Mouse (Mus musculus) cerebellum, postnatal 36 days (tissue): Measurements from ENCODE around the gene Pnpla8.
"Not testable (repeated sequence)": the region's sequence is repeated elsewhere in the genome, so short reads cannot be mapped to it uniquely, and the experiment has no call there.

Experiments
- DNase-seq, 2 experiments: peaks; one replicate each; pipeline ENCODE4 v3.0.0; 2021 to 2022; ENCODE audit warnings: mixed read lengths in 2 of 2

Pnpla8 gene

GRCm38 (mm10) chr12:44274125-44274835, 53.1 kb downstream of the Pnpla8 start:
- DNase-seq = no peak

GRCm38 (mm10) chr12:44280147-44280546, 59.0 kb downstream of the Pnpla8 start:
- not testable (repeated sequence) for DNase-seq

- DNase-seq = no peak
Observed at GRCm38 (mm10) chr12:44281534-44281933, 60.4 kb downstream of the Pnpla8 start.

- no peak for DNase-seq
Observed at GRCm38 (mm10) chr12:44283378-44283777, 62.2 kb downstream of the Pnpla8 start.

- DNase-seq = no peak
Observed at GRCm38 (mm10) chr12:44286992-44287391, 65.8 kb downstream of the Pnpla8 start.

GRCm38 (mm10) chr12:44292281-44292680, 71.1 kb downstream of the Pnpla8 start:
- DNase-seq = peak; percentile 67 to 82

GRCm38 (mm10) chr12:44300793-44301192, 79.6 kb downstream of the Pnpla8 start:
- DNase-seq = no peak

GRCm38 (mm10) chr12:44304012-44304411, 82.8 kb downstream of the Pnpla8 start:
- DNase-seq = no peak

- DNase-seq = no peak
Observed at GRCm38 (mm10) chr12:44304869-44305268, 83.7 kb downstream of the Pnpla8 start.

GRCm38 (mm10) chr12:44308221-44308620, 87.1 kb downstream of the Pnpla8 start:
- no peak for DNase-seq

GRCm38 (mm10) chr12:44315212-44315611, 94.0 kb downstream of the Pnpla8 start:
- no peak for DNase-seq

- DNase-seq = no peak
Observed at GRCm38 (mm10) chr12:44325091-44325490, 103.9 kb downstream of the Pnpla8 start.

GRCm38 (mm10) chr12:44327452-44327851, 106.3 kb downstream of the Pnpla8 start:
- DNase-seq = peak; percentile 34 to 50

GRCm38 (mm10) chr12:44328381-44329315, 107.5 kb downstream of the Pnpla8 start, which contains the start of gene Nrcam:
Nrcam (plus strand) TSS chr12:44328885.
- peak; percentile 77 to 79 for DNase-seq

GRCm38 (mm10) chr12:44329316-44330215, 108.4 kb downstream of the Pnpla8 start:
- peak; percentile 58 to 67 for DNase-seq

GRCm38 (mm10) chr12:44330216-44330719, 109.1 kb downstream of the Pnpla8 start:
- DNase-seq = no peak

- DNase-seq = no peak
Observed at GRCm38 (mm10) chr12:44337136-44337640, 116.0 kb downstream of the Pnpla8 start.

GRCm38 (mm10) chr12:44338195-44338622, 117.0 kb downstream of the Pnpla8 start:
- DNase-seq = peak; percentile 20 to 23

GRCm38 (mm10) chr12:44344075-44344474, 122.9 kb downstream of the Pnpla8 start:
- DNase-seq = no peak

- DNase-seq = no peak
Observed at GRCm38 (mm10) chr12:44345251-44345650, 124.1 kb downstream of the Pnpla8 start.

- no peak for DNase-seq
Observed at GRCm38 (mm10) chr12:44346143-44346542, 125.0 kb downstream of the Pnpla8 start.

- no peak for DNase-seq
Observed at GRCm38 (mm10) chr12:44355116-44355515, 133.9 kb downstream of the Pnpla8 start.
